Mouse (Mus musculus) heart, embryonic 14.5 days (tissue): ENCODE results near the gene Cdh23. TPM values are rescaled to one million over a fixed set of nuclear protein-coding genes. Genes with fewer than 3 reads are reported as not detected.

Source experiments
- ATAC-seq: fragments of 200-750 bp; cut with Nextera tagmentation; 2 replicates; pipeline ENCODE4 v1.8.0; 2017; ENCODE audit warnings: low read depth, moderate TSS enrichment; ENCODE audit not compliant: insufficient number of reproducible peaks, insufficient read depth, low FRiP score
- H3K27ac ChIP-seq, 2 experiments: fragments of 200-500 bp in 1 of 2; fragments of 300-500 bp in 1 of 2; sonication (generic) in 1 of 2; replicated peaks in 1 of 2; 2 replicates each; pipeline ENCODE4 v1.5.1; 2012 to 2014; ENCODE audit warnings: low read depth in 2 of 2, low read length in 2 of 2, control low read depth in 1 of 2, mild to moderate bottlenecking in 1 of 2, mixed read lengths in 1 of 2; ENCODE audit not compliant: control insufficient read depth in 1 of 2, insufficient read depth in 1 of 2
- H3K27me3 ChIP-seq: fragments of 300-500 bp; sonication (generic); 2 replicates; pipeline ENCODE4 v1.6.1; 2014; ENCODE audit warnings: mild to moderate bottlenecking, low read length, control low read depth; ENCODE audit not compliant: control insufficient read depth, insufficient read depth
- H3K36me3 ChIP-seq: fragments of 300-500 bp; sonication (generic); 2 replicates; pipeline ENCODE4 v1.6.1; 2014; ENCODE audit warnings: mild to moderate bottlenecking, control low read depth, low read length, mixed read lengths; ENCODE audit not compliant: control insufficient read depth, insufficient read depth
- H3K4me1 ChIP-seq, 2 experiments: fragments of 200-500 bp in 1 of 2; fragments of 300-500 bp in 1 of 2; sonication (generic) in 1 of 2; 2 replicates each; pipeline ENCODE4 v1.6.1; 2012 to 2014; ENCODE audit warnings: low read length in 2 of 2, control low read depth in 1 of 2, mixed read lengths in 1 of 2; ENCODE audit not compliant: control insufficient read depth in 2 of 2, insufficient read depth in 2 of 2
- H3K4me2 ChIP-seq: fragments of 300-500 bp; sonication (generic); 2 replicates; pipeline ENCODE4 v1.6.1; 2014; ENCODE audit warnings: mild to moderate bottlenecking, low read length
- H3K4me3 ChIP-seq, 2 experiments: fragments of 200-500 bp in 1 of 2; fragments of 300-500 bp in 1 of 2; sonication (generic) in 1 of 2; 2 replicates each; pipeline ENCODE4 v1.5.1; 2012 to 2014; ENCODE audit warnings: low read length in 2 of 2, mild to moderate bottlenecking in 2 of 2, control low read depth in 1 of 2, low read depth in 1 of 2, moderate library complexity in 1 of 2; ENCODE audit not compliant: control insufficient read depth in 1 of 2, insufficient read depth in 1 of 2
- H3K9ac ChIP-seq: fragments of 300-500 bp; sonication (generic); 2 replicates; pipeline ENCODE4 v1.6.1; 2014; ENCODE audit warnings: mild to moderate bottlenecking, low read length
- H3K9me3 ChIP-seq: fragments of 300-500 bp; sonication (generic); 2 replicates; pipeline ENCODE4 v1.6.1; 2016; ENCODE audit warnings: low read length, control low read depth; ENCODE audit not compliant: control insufficient read depth
- WGBS: fragments of 180-500 bp; shearing (Covaris S2); extraction: QIAGEN DNeasy Blood & Tissue Kit; methylation state at CpG from one replicate; pipeline ENCODE4 v1.1.7; 2014; 5-methylcytosine and 5-hydroxymethylcytosine counted together
- polyA plus RNA-seq: library from polyadenylated mRNA; unstranded; fragments of >200 nt; fragmentation: Nextera tagmentation; extraction: Ambion mirVana; gene quantifications from 2 replicates; pipeline ENCODE4 v1.2.1, GENCODE M21; 2014

The Cdh23 gene
- polyA plus RNA-seq, 1 experiment from 2014 or later: 0.31 TPM

GRCm38 (mm10) chr10:60621470-60622170 lies 74.7 kb downstream of the Cdh23 start:
- H3K27ac ChIP-seq: no peak overlapping the region
- no peaks in the 10 kb centered on the region for H3K36me3 ChIP-seq
- H3K27me3 ChIP-seq: 0 out of 2 replicates have a peak, but pooled peaks cover 4% of the 10 kb centered on the region
- no peak overlapping the region for H3K4me3 ChIP-seq
- H3K4me2 ChIP-seq: no peak overlapping the region
- no peak for ATAC-seq
- no peaks in the 10 kb centered on the region for H3K9me3 ChIP-seq
- 81% methylated on average over 8 of the region's 8 CpGs for WGBS
- no peak overlapping the region for H3K9ac ChIP-seq
- no peaks in the 10 kb centered on the region for H3K4me1 ChIP-seq

- Histone ChIP-seq H3K9me3 (0 out of 2 replicates have a peak, but pooled peaks cover 4% of the 10 kb centered on the region), H3K4me2 (no peak overlapping the region), H3K4me1 (no peaks in the 10 kb centered on the region), H3K4me3 (no peak overlapping the region), H3K27me3 (0 out of 2 replicates have a peak, but pooled peaks cover 4% of the 10 kb centered on the region), H3K9ac (no peak overlapping the region), H3K36me3 (no peaks in the 10 kb centered on the region), H3K27ac (no peak overlapping the region)
- WGBS: 47% methylated on average over 5 of the region's 5 CpGs
- ATAC-seq: no peak
Observed at GRCm38 (mm10) chr10:60615898-60616297, 80.4 kb downstream of the Cdh23 start.

- no peak overlapping the region for H3K9ac ChIP-seq
- no peak overlapping the region for H3K4me3 ChIP-seq
- ATAC-seq: no peak
- 0 out of 2 replicates have a peak, but pooled peaks cover under 1% of the 10 kb centered on the region for H3K27me3 ChIP-seq
- no peak overlapping the region for H3K27ac ChIP-seq
- 0 out of 2 replicates have a peak, but pooled peaks cover 4% of the 10 kb centered on the region for H3K9me3 ChIP-seq
- H3K4me1 ChIP-seq: no peaks in the 10 kb centered on the region
- WGBS: 25% methylated on average over 5 of the region's 5 CpGs
- no peaks in the 10 kb centered on the region for H3K36me3 ChIP-seq
- no peak overlapping the region for H3K4me2 ChIP-seq
Observed at GRCm38 (mm10) chr10:60612893-60613292, 83.4 kb downstream of the Cdh23 start.

- H3K9me3 ChIP-seq: no peaks in the 10 kb centered on the region
- H3K4me3 ChIP-seq: no peak overlapping the region
- H3K36me3 ChIP-seq: no peaks in the 10 kb centered on the region
- H3K4me2 ChIP-seq: no peak overlapping the region
- no peak overlapping the region for H3K27ac ChIP-seq
- 67% methylated on average over 5 of the region's 5 CpGs for WGBS
- no peaks in the 10 kb centered on the region for H3K27me3 ChIP-seq
- H3K9ac ChIP-seq: no peak overlapping the region
- ATAC-seq: no peak
- no peaks in the 10 kb centered on the region; a peak in 1 of 4 replicates for H3K4me1 ChIP-seq
Observed at GRCm38 (mm10) chr10:60607166-60607565, 89.1 kb downstream of the Cdh23 start.

- no peak for ATAC-seq
- Histone ChIP-seq H3K36me3 (no peaks in the 10 kb centered on the region), H3K4me1 (no peaks in the 10 kb centered on the region; a peak in 1 of 4 replicates), H3K27me3 (no peaks in the 10 kb centered on the region), H3K9me3 (no peaks in the 10 kb centered on the region), H3K4me3 (no peak overlapping the region), H3K4me2 (no peak overlapping the region), H3K27ac (no peak overlapping the region), H3K9ac (no peak overlapping the region)
- WGBS: 88% methylated on average over 6 of the region's 6 CpGs
Observed at GRCm38 (mm10) chr10:60606661-60607060, 89.6 kb downstream of the Cdh23 start.

GRCm38 (mm10) chr10:60602235-60602634 lies 94.1 kb downstream of the Cdh23 start:
- H3K9ac ChIP-seq: no peak overlapping the region
- 84% methylated on average over 11 of the region's 11 CpGs for WGBS
- H3K4me1 ChIP-seq: no peaks in the 10 kb centered on the region; a peak in 1 of 4 replicates
- H3K4me3 ChIP-seq: no peak overlapping the region
- no peaks in the 10 kb centered on the region for H3K27me3 ChIP-seq
- H3K36me3 ChIP-seq: no peaks in the 10 kb centered on the region
- no peaks in the 10 kb centered on the region for H3K9me3 ChIP-seq
- ATAC-seq: no peak
- H3K27ac ChIP-seq: no peak overlapping the region
- H3K4me2 ChIP-seq: no peak overlapping the region

- Histone ChIP-seq H3K4me2 (no peak overlapping the region), H3K36me3 (no peaks in the 10 kb centered on the region), H3K9me3 (no peaks in the 10 kb centered on the region), H3K27me3 (no peaks in the 10 kb centered on the region), H3K4me3 (no peak overlapping the region), H3K4me1 (no peaks in the 10 kb centered on the region), H3K9ac (no peak overlapping the region), H3K27ac (no peak overlapping the region)
- no peak for ATAC-seq
- WGBS: 80% methylated on average over 6 of the region's 6 CpGs
Observed at GRCm38 (mm10) chr10:60595166-60595565, 101.1 kb downstream of the Cdh23 start.
